Mouse (Mus musculus) MEL (cell line): ENCODE results near the gene Hmg20b. TPM values are rescaled to one million over a fixed set of nuclear protein-coding genes. Genes with fewer than 3 reads are reported as not detected.

Source experiments
- DNase-seq: peaks from one replicate; pipeline ENCODE4 v3.0.0; 2011; ENCODE audit warnings: low read depth, low spot score
- H3K27ac ChIP-seq: 2 replicates; pipeline ENCODE4 v1.5.1; 2012; ENCODE audit warnings: low read depth, mild to moderate bottlenecking, control low read depth, low read length, moderate library complexity; ENCODE audit not compliant: control insufficient read depth
- H3K27me3 ChIP-seq, 2 experiments: fragments of 150-350 bp in 1 of 2; sonication (generic) in 1 of 2; 2 replicates each; pipeline ENCODE4 v1.6.1; 2012; ENCODE audit warnings: low read length in 2 of 2, mild to moderate bottlenecking in 2 of 2, improper control_type of control experiment in 1 of 2, moderate library complexity in 1 of 2; ENCODE audit not compliant: insufficient read depth in 2 of 2, control insufficient read depth in 1 of 2
- H3K36me3 ChIP-seq, 2 experiments: 2 replicates each; pipeline ENCODE4 v1.6.1; 2012 to 2014; ENCODE audit warnings: low read length in 2 of 2, improper control_type of control experiment in 1 of 2, inconsistent platforms in 1 of 2, mild to moderate bottlenecking in 1 of 2; ENCODE audit not compliant: insufficient read depth in 2 of 2, control insufficient read depth in 1 of 2
- H3K4me1 ChIP-seq, 2 experiments: fragments of 150-350 bp in 1 of 2; sonication (generic) in 1 of 2; 2 replicates each; pipeline ENCODE4 v1.6.1; 2012; ENCODE audit warnings: low read length in 2 of 2, improper control_type of control experiment in 1 of 2, mild to moderate bottlenecking in 1 of 2; ENCODE audit not compliant: insufficient read depth in 2 of 2, control insufficient read depth in 1 of 2
- H3K4me3 ChIP-seq, 2 experiments: fragments of 150-350 bp in 1 of 2; sonication (generic) in 1 of 2; 2 replicates each; pipeline ENCODE4 v1.5.1; 2012; ENCODE audit warnings: low read depth in 2 of 2, low read length in 2 of 2, mild to moderate bottlenecking in 2 of 2, moderate library complexity in 2 of 2, control low read depth in 1 of 2, improper control_type of control experiment in 1 of 2; ENCODE audit not compliant: control insufficient read depth in 1 of 2, insufficient read depth in 1 of 2
- H3K79me2 ChIP-seq: 2 replicates; pipeline ENCODE4 v1.6.1; 2012; ENCODE audit warnings: mild to moderate bottlenecking, low read length, moderate library complexity; ENCODE audit not compliant: control insufficient read depth, poor library complexity, insufficient read depth
- H3K9ac ChIP-seq: 2 replicates; pipeline ENCODE4 v1.6.1; 2012; ENCODE audit warnings: low read depth, mild to moderate bottlenecking, control low read depth, low read length, moderate library complexity; ENCODE audit not compliant: control insufficient read depth, poor library complexity, severe bottlenecking
- H3K9me3 ChIP-seq: fragments of 150-350 bp; sonication (generic); replicated peaks from 2 replicates; pipeline ENCODE4 v1.6.1; 2012; ENCODE audit warnings: mild to moderate bottlenecking, low read length, improper control_type of control experiment, moderate library complexity; ENCODE audit not compliant: insufficient read depth
- BHLHE40 ChIP-seq: IDR thresholded peaks from 2 replicates; pipeline ENCODE4 v1.6.1; 2012; ENCODE audit warnings: low read depth, mild to moderate bottlenecking, inconsistent platforms, low read length, improper control_type of control experiment, borderline replicate concordance
- CHD1 ChIP-seq: IDR thresholded peaks from 2 replicates; pipeline ENCODE4 v1.6.1; 2012; ENCODE audit warnings: low read depth, mild to moderate bottlenecking, inconsistent platforms, low read length, improper control_type of control experiment
- CHD2 ChIP-seq: IDR thresholded peaks from 2 replicates; pipeline ENCODE4 v1.6.1; 2011; ENCODE audit warnings: low read length, improper control_type of control experiment
- CTCF ChIP-seq, 3 experiments: IDR thresholded peaks in 2 of 3; conservative IDR thresholded peaks in 1 of 3; 2 replicates each; pipeline ENCODE4 v1.5.1; 2011 to 2012; ENCODE audit warnings: low read length in 3 of 3, low read depth in 2 of 3, mild to moderate bottlenecking in 2 of 3, improper control_type of control experiment in 1 of 3, inconsistent platforms in 1 of 3, mixed read lengths in 1 of 3, moderate library complexity in 1 of 3; ENCODE audit not compliant: control insufficient read depth in 1 of 3, insufficient read depth in 1 of 3, poor library complexity in 1 of 3, severe bottlenecking in 1 of 3
- E2F4 ChIP-seq: IDR thresholded peaks from 2 replicates; pipeline ENCODE4 v1.6.1; 2011; ENCODE audit warnings: low read depth, low read length, improper control_type of control experiment, borderline replicate concordance
- ELF1 ChIP-seq: IDR thresholded peaks from 2 replicates; pipeline ENCODE4 v1.6.1; 2014; ENCODE audit warnings: low read depth, mild to moderate bottlenecking, inconsistent platforms, low read length, improper control_type of control experiment, moderate library complexity
- EP300 ChIP-seq, 2 experiments: IDR thresholded peaks; 2 replicates each; pipeline ENCODE4 v1.6.1; 2011; ENCODE audit warnings: improper control_type of control experiment in 2 of 2, low read length in 2 of 2, low read depth in 1 of 2, mild to moderate bottlenecking in 1 of 2
- ETS1 ChIP-seq: IDR thresholded peaks from 2 replicates; pipeline ENCODE4 v1.6.1; 2012; ENCODE audit warnings: low read depth, mild to moderate bottlenecking, inconsistent platforms, low read length, improper control_type of control experiment, moderate library complexity
- GATA1 ChIP-seq: IDR thresholded peaks from 2 replicates; pipeline ENCODE4 v1.6.1; 2011; ENCODE audit warnings: low read depth, low read length, improper control_type of control experiment
- HCFC1 ChIP-seq: IDR thresholded peaks from 2 replicates; pipeline ENCODE4 v1.6.1; 2012; ENCODE audit warnings: low read depth, mild to moderate bottlenecking, inconsistent platforms, low read length, improper control_type of control experiment, moderate library complexity
- JUND ChIP-seq: IDR thresholded peaks from 2 replicates; pipeline ENCODE4 v1.6.1; 2011; ENCODE audit warnings: low read depth, mild to moderate bottlenecking, improper control_type of control experiment, low read length
- KAT2A ChIP-seq: conservative IDR thresholded peaks from 2 replicates; pipeline ENCODE4 v1.6.1; 2012; ENCODE audit warnings: low read depth, low read length, improper control_type of control experiment, inconsistent platforms
- MAFK ChIP-seq: IDR thresholded peaks from 2 replicates; pipeline ENCODE4 v1.6.1; 2011; ENCODE audit warnings: low read depth, mild to moderate bottlenecking, low read length, improper control_type of control experiment, borderline replicate concordance
- MAX ChIP-seq: IDR thresholded peaks from 2 replicates; pipeline ENCODE4 v1.6.1; 2011; ENCODE audit warnings: low read length, improper control_type of control experiment
- MAZ ChIP-seq: IDR thresholded peaks from 2 replicates; pipeline ENCODE4 v1.6.1; 2012; ENCODE audit warnings: low read depth, mild to moderate bottlenecking, inconsistent platforms, low read length, improper control_type of control experiment
- MEF2A ChIP-seq: IDR thresholded peaks from 2 replicates; pipeline ENCODE4 v1.6.1; 2014; ENCODE audit warnings: low read depth, mild to moderate bottlenecking, inconsistent platforms, low read length, improper control_type of control experiment; ENCODE audit not compliant: poor library complexity, insufficient replicate concordance, severe bottlenecking; ENCODE audit errors: extremely low read depth
- MXI1 ChIP-seq: IDR thresholded peaks from 2 replicates; pipeline ENCODE4 v1.6.1; 2011; ENCODE audit warnings: mild to moderate bottlenecking, low read depth, low read length, improper control_type of control experiment
- MYB ChIP-seq: IDR thresholded peaks from 2 replicates; pipeline ENCODE4 v1.6.1; 2011; ENCODE audit warnings: mild to moderate bottlenecking, low read depth, low read length, improper control_type of control experiment
- MYC ChIP-seq: IDR thresholded peaks from 2 replicates; pipeline ENCODE4 v1.6.1; 2011; ENCODE audit warnings: low read depth, mild to moderate bottlenecking, low read length, improper control_type of control experiment, moderate library complexity
- NELFE ChIP-seq: IDR thresholded peaks from 2 replicates; pipeline ENCODE4 v1.6.1; 2011; ENCODE audit warnings: low read depth, low read length, improper control_type of control experiment
- NRF1 ChIP-seq: IDR thresholded peaks from 2 replicates; pipeline ENCODE4 v1.6.1; 2014; ENCODE audit warnings: low read depth, mild to moderate bottlenecking, inconsistent platforms, low read length, improper control_type of control experiment, moderate library complexity; ENCODE audit not compliant: poor library complexity, insufficient read depth, severe bottlenecking
- POLR2A ChIP-seq, 2 experiments: IDR thresholded peaks; 2 replicates each; pipeline ENCODE4 v1.6.1; 2011 to 2012; ENCODE audit warnings: low read length in 2 of 2, mild to moderate bottlenecking in 2 of 2, control low read depth in 1 of 2, improper control_type of control experiment in 1 of 2, low read depth in 1 of 2, moderate library complexity in 1 of 2; ENCODE audit not compliant: control insufficient read depth in 1 of 2, insufficient read depth in 1 of 2, poor library complexity in 1 of 2
- POLR2AphosphoS2 ChIP-seq: IDR thresholded peaks from 2 replicates; pipeline ENCODE4 v1.6.1; 2011; ENCODE audit warnings: low read length, improper control_type of control experiment
- POLR2AphosphoS5 ChIP-seq: IDR thresholded peaks from 2 replicates; pipeline ENCODE4 v1.6.1; 2012; ENCODE audit warnings: low read depth, borderline replicate concordance, mild to moderate bottlenecking, inconsistent platforms, low read length, moderate library complexity, mixed read lengths
- RCOR1 ChIP-seq: IDR thresholded peaks from 2 replicates; pipeline ENCODE4 v1.6.1; 2012; ENCODE audit warnings: low read depth, mild to moderate bottlenecking, inconsistent platforms, low read length, improper control_type of control experiment
- SIN3A ChIP-seq: IDR thresholded peaks from 2 replicates; pipeline ENCODE4 v1.6.1; 2012; ENCODE audit warnings: low read length, improper control_type of control experiment, inconsistent platforms
- TAL1 ChIP-seq: IDR thresholded peaks from 2 replicates; pipeline ENCODE4 v1.6.1; 2012; ENCODE audit warnings: mild to moderate bottlenecking, inconsistent platforms, low read length, moderate library complexity, mixed read lengths
- TBP ChIP-seq: IDR thresholded peaks from 2 replicates; pipeline ENCODE4 v1.8.0; 2011; ENCODE audit warnings: low read depth, low read length, improper control_type of control experiment
- TCF12 ChIP-seq: IDR thresholded peaks from 2 replicates; pipeline ENCODE4 v1.6.1; 2014; ENCODE audit warnings: low read depth, mild to moderate bottlenecking, inconsistent platforms, low read length, improper control_type of control experiment, moderate library complexity
- USF1 ChIP-seq: IDR thresholded peaks from 2 replicates; pipeline ENCODE4 v1.6.1; 2014; ENCODE audit warnings: low read depth, mild to moderate bottlenecking, inconsistent platforms, low read length, improper control_type of control experiment, moderate library complexity
- ZKSCAN1 ChIP-seq: IDR thresholded peaks from 2 replicates; pipeline ENCODE4 v1.6.1; 2012; ENCODE audit warnings: low read depth, mild to moderate bottlenecking, inconsistent platforms, low read length, improper control_type of control experiment, moderate library complexity
- ZMIZ1 ChIP-seq: IDR thresholded peaks from 2 replicates; pipeline ENCODE4 v1.6.1; 2012; ENCODE audit warnings: low read depth, mild to moderate bottlenecking, inconsistent platforms, low read length, improper control_type of control experiment, moderate library complexity
- polyA plus RNA-seq, 2 experiments: library from polyadenylated mRNA; stranded (reverse) in 1 of 2; unstranded in 1 of 2; fragments of >175 nt in 1 of 2; fragments of >200 nt in 1 of 2; gene quantifications; 2 replicates each; pipeline versions ENCODE4 v1.2.1 to v1.2.4; 2012; ENCODE audit warnings: low replicate concordance in 2 of 2, low read depth in 1 of 2; ENCODE audit not compliant: insufficient read length in 2 of 2, insufficient read depth in 1 of 2, missing spikeins in 1 of 2
- total RNA-seq: library from RNA; depleted of rRNA; stranded (reverse); fragments of 300-350 nt; gene quantifications from 2 replicates; pipeline ENCODE4 v1.2.3, GENCODE M21; 2012

Hmg20b gene
- total and polyA plus RNA-seq, 3 experiments = 27.0 to 92.7 TPM; not detected in 1

GRCm38 (mm10) chr10:81383802-81384604 is 33.7 kb upstream of the Hmg20b start, which contains the start of the genes Dohh and Gm48551 (continued):
- TF ChIP-seq EP300 (IDR thresholded peaks at IDR 0.05; ENCODE audit: low read depth in 1 of 2, low read length in 2 of 2) = peak in 1 of 2 experiments; percentile 16; a peak in 2 of 4 replicates
- TF ChIP-seq CHD1 = peak; percentile 99
- TF ChIP-seq BHLHE40 = no peak
- TF ChIP-seq MAFK = no peak

- H3K9ac ChIP-seq = no peak overlapping the region; the same call in 1 of the 2 replicates
- peaks cover 0 to 39% of the 10 kb centered on the region in 2 experiments; a peak in 2 of 4 replicates for H3K36me3 ChIP-seq
- peak; percentile 98 for DNase-seq
- peak overlapping the region; percentile 92 for H3K27ac ChIP-seq
- H3K4me3 ChIP-seq = no peak overlapping the region
- peaks cover 26 to 50% of the 10 kb centered on the region in 2 experiments for H3K4me1 ChIP-seq
- H3K27me3 ChIP-seq = no peaks in the 10 kb centered on the region
- H3K9me3 ChIP-seq = no peaks in the 10 kb centered on the region
- H3K79me2 ChIP-seq = peaks cover 28% of the 10 kb centered on the region
- peak; percentile 91 for TF ChIP-seq MYB
- peak; percentile 99 for TF ChIP-seq BHLHE40
- TF ChIP-seq CHD2 = peak; percentile 36
- TF ChIP-seq ETS1 = peak; percentile 99
- peak; percentile 57; the same call in 1 of the 2 replicates for TF ChIP-seq HCFC1
- TF ChIP-seq MXI1 = peak; percentile 97
- 0 out of 2 replicates have a peak, but pooled peaks have one; percentile 50 for TF ChIP-seq E2F4
- peak; percentile 98 for TF ChIP-seq RCOR1
- peak; percentile 100 for TF ChIP-seq SIN3A
- peak in 1 of 2 experiments; percentile 41; a peak in 1 of 4 replicates for TF ChIP-seq POLR2A (IDR thresholded peaks at IDR 0.05; ENCODE audit: control insufficient read depth in 1 of 2, insufficient read depth in 1 of 2, low read depth in 1 of 2, low read length in 2 of 2, poor library complexity in 1 of 2)
- no peak; the same call in 1 of the 2 replicates for TF ChIP-seq KAT2A
- TF ChIP-seq MYC = peak; percentile 95
- TF ChIP-seq CHD1 = no peak
- peak; percentile 100 for TF ChIP-seq TAL1
- TF ChIP-seq MAFK = peak; percentile 85; the same call in 1 of the 2 replicates
- TF ChIP-seq GATA1 = peak; percentile 98
- peak; percentile 77 for TF ChIP-seq POLR2AphosphoS2
- no peak for TF ChIP-seq NRF1
- TF ChIP-seq NELFE = peak; percentile 49
- peak; percentile 97 for TF ChIP-seq MAX
- peak; percentile 32; the same call in 1 of the 2 replicates for TF ChIP-seq TBP
- peak; percentile 93 for TF ChIP-seq MAZ
- 0 out of 2 replicates have a peak, but pooled peaks have one; percentile 50 for TF ChIP-seq ELF1
- peak; percentile 71; the same call in 1 of the 2 replicates for TF ChIP-seq MEF2A
- TF ChIP-seq ZMIZ1 = no peak
- TF ChIP-seq TCF12 = peak; percentile 100
- no peak; the same call in 1 of the 2 replicates for TF ChIP-seq JUND
- TF ChIP-seq CTCF (IDR thresholded peaks at IDR 0.05 in 2 of 3, conservative IDR thresholded peaks at IDR 0.05 in 1 of 3; ENCODE audit: control insufficient read depth in 1 of 3, insufficient read depth in 1 of 3, low read depth in 2 of 3, low read length in 3 of 3, poor library complexity in 1 of 3, severe bottlenecking in 1 of 3) = no peak
- TF ChIP-seq POLR2AphosphoS5 = no peak
- TF ChIP-seq ZKSCAN1 = no peak
- TF ChIP-seq USF1 = peak; percentile 67
These were observed 31.8 kb upstream of the Hmg20b start for GRCm38 (mm10) chr10:81382039-81382438.
